Mouse (Mus musculus) bone marrow macrophage, adult 2 months (primary cell): ENCODE data around the gene Btbd9.

Experiments used
- CTCF ChIP-seq: IDR thresholded peaks from 2 replicates; pipeline ENCODE4 v1.5.1; 2012; ENCODE audit warnings: low read depth, mild to moderate bottlenecking, low read length, moderate library complexity
- POLR2A ChIP-seq: IDR thresholded peaks from 2 replicates; pipeline ENCODE4 v1.6.1; 2012; ENCODE audit warnings: mild to moderate bottlenecking, low read depth, low read length, borderline replicate concordance

DNA sequence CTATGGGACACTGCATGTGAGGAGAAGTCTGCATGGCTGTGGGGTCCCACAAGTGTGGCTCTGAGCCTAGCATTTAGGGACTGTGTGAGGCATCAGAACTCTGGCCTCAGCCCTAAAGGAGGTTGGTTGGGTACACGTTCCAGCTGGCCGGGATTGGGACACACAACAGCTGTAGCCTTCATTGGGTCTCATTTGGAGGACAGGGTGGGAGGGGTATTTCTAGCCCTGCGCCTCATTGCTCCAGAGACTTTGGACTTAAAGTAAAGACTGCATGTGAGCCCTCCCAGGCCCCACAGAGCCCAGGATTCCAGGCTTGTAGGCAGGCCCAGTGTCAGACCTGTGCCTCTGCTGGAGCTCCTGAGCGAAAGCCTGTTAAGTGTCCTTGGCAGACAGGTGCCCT is 345.9 kb downstream of the Btbd9 start:
- TF ChIP-seq CTCF = no peak
- no peak for TF ChIP-seq POLR2A
